32 mouse cellular contexts compared by ENCODE assay signal in genomic region chr1:169879060-169879459, GRCm38 (mm10). TPM values are rescaled to one million over a fixed set of nuclear protein-coding genes. Genes with fewer than 3 reads are reported as not detected.
"Had no signal": no experiment of that assay in that cellular context is flagged by ENCODE, and none has a peak within 500 bp of the region (broad histone marks: within the 10 kb centered on the region; RNA-seq: fewer than 3 reads in every experiment).

No protein-coding gene starts in this region.

- DNase-seq: gastrocnemius, adult 2 months; gastrocnemius, postnatal 10 days; gastrocnemius, postnatal 25 days; heart, adult 18-20 months; heart, postnatal 14 days; heart, postnatal 36 days; kidney, adult 11 months; kidney, adult 8-10 months; kidney, postnatal 10 days; kidney, postnatal 25 days; kidney, postnatal 4 days; liver; liver, embryonic 13.5 days had no signal

- H3K4me1 ChIP-seq: heart, embryonic 10.5 days; heart, embryonic 13.5 days; heart, embryonic 15.5 days; hindbrain, embryonic 13.5 days; hindbrain, embryonic 15.5 days; limb, embryonic 10.5 days; limb, embryonic 12.5 days; liver, embryonic 13.5 days had no signal

- H3K36me3 ChIP-seq: heart, embryonic 10.5 days; heart, embryonic 13.5 days; heart, embryonic 15.5 days; hindbrain, embryonic 13.5 days; hindbrain, embryonic 15.5 days; limb, embryonic 10.5 days; limb, embryonic 12.5 days; liver, embryonic 13.5 days had no signal

- ATAC-seq: hindbrain, postnatal 0 days; intestine, embryonic 16.5 days had no signal

- H3K27me3 ChIP-seq: heart, embryonic 13.5 days; heart, embryonic 15.5 days; hindbrain, embryonic 13.5 days; hindbrain, embryonic 15.5 days; limb, embryonic 12.5 days; liver, embryonic 13.5 days had no signal

- H3K4me3 ChIP-seq: gastrocnemius, adult 2 months; heart, embryonic 10.5 days; heart, embryonic 13.5 days; heart, embryonic 15.5 days; hindbrain, embryonic 13.5 days; hindbrain, embryonic 15.5 days; layer of hippocampus, adult 2 months; limb, embryonic 10.5 days; limb, embryonic 12.5 days; liver, embryonic 13.5 days had no signal

- H3K9ac ChIP-seq: heart, embryonic 13.5 days; heart, embryonic 15.5 days; hindbrain, embryonic 13.5 days; hindbrain, embryonic 15.5 days; limb, embryonic 12.5 days; liver, embryonic 13.5 days had no signal

- H3K4me2 ChIP-seq: heart, embryonic 13.5 days; heart, embryonic 15.5 days; hindbrain, embryonic 13.5 days; hindbrain, embryonic 15.5 days; limb, embryonic 12.5 days; liver, embryonic 11.5 days; liver, embryonic 13.5 days had no signal

- H3K27ac ChIP-seq: gastrocnemius, adult 2 months; heart, embryonic 10.5 days; heart, embryonic 13.5 days; heart, embryonic 15.5 days; hindbrain, embryonic 13.5 days; hindbrain, embryonic 15.5 days; hindbrain, postnatal 0 days; layer of hippocampus, adult 2 months; limb, embryonic 10.5 days; limb, embryonic 12.5 days; liver, embryonic 13.5 days had no signal

- H3K9me3 ChIP-seq: heart, embryonic 10.5 days; heart, embryonic 13.5 days; heart, embryonic 15.5 days; hindbrain, embryonic 13.5 days; hindbrain, embryonic 15.5 days; limb, embryonic 10.5 days; limb, embryonic 12.5 days; liver, embryonic 13.5 days had no signal

RNA-seq across cellular contexts. Expression of gene Ccdc190, which starts 49.4 kb away (rescaled TPM):
- total RNA-seq: gastrocnemius, adult 2 months; gastrocnemius, postnatal 10 days; gastrocnemius, postnatal 25 days; gastrocnemius, postnatal 4 days; granulocyte monocyte progenitor cell, adult 5-6 weeks; heart, adult 8-10 months; heart, postnatal 36 days; hematopoietic stem cell, adult 5-6 weeks had no signal
- polyA plus RNA-seq: heart, embryonic 10.5 days; heart, embryonic 13.5 days; heart, embryonic 15.5 days; heart, postnatal 0 days; intestine, embryonic 14.5 days; intestine, embryonic 16.5 days; kidney, embryonic 14.5 days; kidney, embryonic 16.5 days; limb, embryonic 10.5 days; limb, embryonic 12.5 days; liver, embryonic 11.5 days; liver, embryonic 13.5 days had no signal
